Mouse (Mus musculus): ENCODE measurements around the gene Coasy.
"Not testable (repeated sequence)": the region's sequence is repeated elsewhere in the genome, so short reads cannot be mapped to it uniquely, and the experiment has no call there.

Gene Coasy

DNA sequence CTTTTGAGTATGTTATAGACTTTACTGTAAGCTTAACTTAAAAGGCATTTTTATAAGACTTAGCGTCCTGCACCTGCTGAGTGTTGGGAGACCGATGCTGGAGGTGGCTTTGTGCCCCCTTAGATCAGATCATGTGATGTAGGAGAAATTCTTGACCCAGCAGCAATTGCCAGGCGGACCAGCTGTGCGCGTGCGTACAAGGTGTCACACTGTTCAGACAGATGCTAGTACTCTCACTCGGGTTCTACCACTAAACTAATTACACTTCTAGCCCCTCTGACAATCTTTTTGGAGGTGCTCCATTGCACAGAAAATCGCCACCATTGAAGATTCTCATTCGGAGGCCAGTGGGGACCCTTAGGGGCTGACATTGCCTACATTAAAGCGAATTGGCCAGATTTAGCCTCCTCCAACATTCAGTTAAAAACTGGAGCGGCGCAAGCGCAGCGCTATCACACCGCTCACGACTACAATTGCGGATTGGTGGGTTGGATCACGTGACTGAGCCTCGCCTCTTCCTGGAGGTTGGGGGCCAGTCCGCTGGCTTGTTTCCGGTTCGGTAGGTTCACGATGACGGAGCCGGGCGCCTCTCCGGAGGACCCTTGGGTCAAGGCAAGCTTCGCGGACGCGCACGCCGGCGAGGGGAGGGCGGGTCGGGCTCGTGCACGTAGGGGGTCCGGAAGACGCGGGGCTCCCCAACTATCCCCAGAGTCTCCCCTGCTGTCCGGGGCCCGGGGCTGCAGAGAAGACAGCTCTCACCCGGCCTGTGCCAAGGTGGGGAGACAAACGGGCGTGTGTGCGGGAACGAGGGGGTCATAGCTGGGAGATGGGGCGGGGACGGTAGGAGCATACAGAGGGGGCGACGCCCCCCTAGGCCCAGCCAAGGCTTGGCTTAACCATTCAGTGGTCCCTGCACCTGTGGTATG is 4.7 kb downstream of the Coasy start, which contains the start of gene Mlx:
TSS of gene Mlx (plus strand) at position 522 of the 926 bp plus-strand sequence.
- in situ Hi-C loops (cut with MseI, MboI): no loop called here

DNA sequence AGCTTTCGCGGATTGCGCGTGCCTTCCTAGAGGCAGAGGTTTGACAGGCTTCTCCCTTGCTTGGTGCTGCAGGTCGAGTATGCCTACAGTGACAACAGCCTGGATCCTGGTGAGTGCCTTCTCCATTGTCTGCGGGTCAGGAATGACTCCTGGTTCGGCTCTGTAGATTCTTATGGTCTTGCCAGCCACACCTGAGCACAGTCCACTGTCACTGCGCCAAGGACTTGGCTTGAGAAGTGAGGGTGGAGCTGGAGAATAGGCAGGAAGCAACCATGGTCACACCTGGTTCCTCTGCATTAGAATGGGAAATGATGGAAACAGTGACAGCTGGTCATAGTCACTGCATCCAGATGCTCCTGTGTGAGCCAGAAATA is 5.3 kb downstream of the Coasy start:
- in situ Hi-C loops (cut with MseI, MboI): no loop called here

DNA sequence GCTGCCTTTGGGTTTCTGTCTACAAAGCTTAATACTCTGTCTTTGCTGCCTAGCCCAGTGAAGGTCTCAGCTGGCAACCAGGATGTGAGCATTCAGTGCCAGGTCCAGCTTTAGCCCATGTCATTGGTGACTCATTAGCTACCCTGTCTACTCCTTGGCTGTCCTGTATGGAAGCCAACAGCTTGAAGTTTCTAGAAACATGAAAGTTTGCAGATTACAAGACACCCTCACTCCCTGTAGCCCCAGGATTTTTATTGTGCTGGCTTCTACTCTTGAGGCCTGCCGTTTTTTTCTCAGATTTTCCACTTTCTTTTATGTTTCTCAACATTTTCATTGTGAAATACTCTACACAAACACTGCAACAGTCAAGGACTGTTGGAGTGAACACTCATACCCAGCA is 7.6 kb downstream of the Coasy start:
- in situ Hi-C loops (cut with MseI, MboI): no loop called here

DNA sequence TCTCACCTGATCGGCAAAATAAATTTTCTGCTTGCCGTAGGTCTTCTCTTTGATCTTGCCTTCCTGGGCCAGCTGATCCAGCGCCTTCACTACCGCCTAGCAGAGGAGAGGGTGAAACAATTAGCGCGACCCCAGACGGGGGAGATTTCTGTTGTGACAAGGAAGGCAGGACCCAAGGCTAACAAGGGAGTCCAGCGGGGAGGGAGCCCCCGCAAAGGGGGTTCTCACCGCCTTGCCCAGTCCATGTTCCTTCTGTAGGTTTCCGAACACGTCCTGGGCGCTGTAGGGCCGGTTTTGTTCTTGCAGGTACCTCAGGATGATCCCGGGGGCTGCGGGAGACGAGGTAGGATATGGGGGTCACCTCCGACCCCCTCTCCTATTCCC is 12.6 kb downstream of the Coasy start:
- in situ Hi-C loops (cut with MseI, MboI): no loop called here

DNA sequence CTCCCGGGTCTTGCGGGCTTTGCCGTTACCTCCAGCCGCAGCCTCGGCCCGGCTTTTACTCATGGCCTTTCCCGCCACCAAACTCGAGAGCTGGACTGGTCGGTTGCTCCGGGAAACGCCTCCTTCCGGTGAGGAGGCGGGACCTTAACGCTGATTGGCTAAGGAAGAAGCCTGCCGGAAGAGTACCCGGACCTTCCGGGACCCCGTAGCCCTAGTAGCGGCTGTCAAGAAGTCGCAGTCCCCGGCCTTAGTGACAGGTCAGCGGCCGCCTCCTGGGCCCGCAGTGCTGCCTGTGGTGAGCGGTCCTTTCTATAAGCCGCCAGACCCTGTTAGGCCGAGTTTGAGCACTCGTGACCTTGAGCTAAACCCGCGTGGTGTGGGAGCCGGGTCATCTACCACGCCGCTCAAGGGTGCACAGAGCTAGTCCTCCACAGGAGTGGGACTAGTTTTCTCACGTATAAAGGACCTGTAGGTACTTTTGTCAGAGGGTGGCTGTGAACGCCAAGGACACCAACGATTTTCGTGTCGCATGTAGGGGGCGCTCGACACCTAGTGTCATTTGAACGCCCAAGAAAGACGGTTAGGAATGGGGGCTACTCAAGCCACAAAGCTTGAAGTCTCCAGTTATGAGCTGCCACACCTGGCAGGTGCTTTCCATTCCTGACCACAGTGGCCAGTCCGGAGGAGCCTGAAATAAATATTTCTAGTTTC is 13.1 kb downstream of the Coasy start, which contains the start of gene Psmc3ip:
TSS of gene Psmc3ip (minus strand) at position 123 of the 711 bp plus-strand sequence.
- in situ Hi-C loops (cut with MseI, MboI): no loop called here

DNA sequence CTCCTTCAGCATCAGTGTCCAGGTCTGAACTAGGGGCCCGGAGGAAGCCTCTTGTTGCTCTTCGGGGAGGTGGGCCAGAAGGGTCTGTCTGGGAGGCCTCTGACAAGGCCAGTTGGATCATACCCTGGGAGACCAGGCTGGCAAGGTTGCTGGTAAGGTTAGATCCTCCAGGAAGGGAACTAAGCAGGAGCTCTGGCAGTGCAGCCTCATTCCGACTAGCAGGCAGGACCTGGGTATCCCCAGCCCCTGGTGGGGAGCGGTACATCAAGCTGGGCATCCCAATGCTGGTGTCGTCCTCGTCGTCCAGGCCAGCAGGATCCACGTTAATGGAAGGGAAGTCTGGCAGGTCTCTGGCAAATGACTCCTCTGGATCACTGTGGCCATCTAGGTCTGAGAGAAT is 15.9 kb downstream of the Coasy start:
- in situ Hi-C loops (cut with MseI, MboI): no loop called here

DNA sequence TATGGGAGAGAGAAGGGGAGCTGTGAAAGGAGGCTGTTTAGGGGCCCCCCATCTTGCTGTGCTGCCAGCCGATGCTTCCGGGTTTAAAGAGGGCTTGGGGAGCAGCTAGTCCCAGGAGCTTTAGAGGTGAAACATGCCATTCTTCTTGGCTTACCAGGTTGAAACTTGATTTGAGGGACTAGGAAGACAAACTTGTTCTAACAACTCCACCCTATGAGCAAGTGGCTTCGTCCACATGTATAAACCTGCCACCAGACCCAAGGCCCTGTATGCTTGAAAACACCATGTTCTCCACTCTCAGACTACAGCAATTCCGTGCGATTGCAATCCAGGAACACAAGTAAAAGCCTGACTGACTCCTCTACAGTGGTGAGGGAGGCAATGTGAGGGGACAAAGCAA is 20.6 kb downstream of the Coasy start:
- in situ Hi-C loops (cut with MseI, MboI): no loop called here

DNA sequence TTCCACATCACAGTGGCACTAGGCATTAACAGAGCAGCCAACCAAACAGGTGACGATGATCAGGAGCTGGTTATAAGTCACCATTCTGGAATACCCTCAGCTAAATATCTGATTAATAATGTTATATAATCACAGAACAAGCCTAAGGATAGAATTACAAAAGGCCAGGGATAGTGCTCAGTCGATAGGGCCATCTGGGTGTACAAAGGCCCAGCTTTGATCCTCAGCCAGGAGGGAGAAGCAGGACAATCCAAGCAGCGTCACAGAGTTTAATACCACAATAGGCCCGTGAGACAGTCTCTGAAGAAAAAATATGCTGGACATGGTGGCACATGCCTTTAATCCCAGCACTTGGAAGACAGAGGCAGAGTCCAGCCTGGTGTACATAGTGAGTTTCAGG is 27.0 kb downstream of the Coasy start:
- in situ Hi-C loops (cut with MseI, MboI): no loop called here

DNA sequence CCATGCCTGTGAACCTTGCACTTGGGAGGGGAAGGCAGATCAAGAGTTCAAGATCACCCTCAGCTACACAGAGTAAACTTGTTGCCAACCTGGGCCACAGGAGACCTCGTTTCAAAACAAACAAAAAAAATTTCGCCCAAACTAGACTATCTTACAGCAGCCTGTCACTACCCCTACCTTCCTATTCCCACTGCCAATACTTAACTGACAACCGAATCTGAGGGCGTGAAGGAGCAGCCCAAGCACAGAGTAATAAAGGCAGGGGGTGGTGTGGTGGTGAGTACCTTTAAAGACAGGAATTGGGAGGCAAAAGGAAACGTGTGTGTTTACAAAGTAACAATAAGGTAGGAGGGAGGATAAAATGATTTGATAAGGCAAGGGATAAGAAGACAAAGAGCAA is 28.3 kb downstream of the Coasy start:
- in situ Hi-C loops (cut with MseI, MboI): no loop called here

DNA sequence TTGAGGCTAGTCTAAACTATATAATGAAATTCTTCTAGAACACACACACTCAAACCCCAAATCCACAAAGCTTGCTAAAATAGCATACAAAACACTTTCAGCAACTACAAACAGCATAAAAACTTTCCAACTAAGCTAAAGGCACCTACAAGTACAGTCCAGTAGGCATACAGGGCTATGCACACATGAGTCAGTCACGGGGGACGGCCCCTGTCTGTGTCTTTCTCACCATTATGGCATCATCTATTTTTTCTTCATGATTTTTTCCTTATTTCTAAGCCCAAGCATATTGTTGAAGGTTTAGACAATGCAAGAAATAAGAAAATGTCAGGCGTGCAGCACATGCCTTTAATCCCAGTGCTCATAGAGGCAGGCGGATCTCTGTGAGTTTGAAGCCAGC is 28.8 kb downstream of the Coasy start:
- in situ Hi-C loops (cut with MseI, MboI): no loop called here

DNA sequence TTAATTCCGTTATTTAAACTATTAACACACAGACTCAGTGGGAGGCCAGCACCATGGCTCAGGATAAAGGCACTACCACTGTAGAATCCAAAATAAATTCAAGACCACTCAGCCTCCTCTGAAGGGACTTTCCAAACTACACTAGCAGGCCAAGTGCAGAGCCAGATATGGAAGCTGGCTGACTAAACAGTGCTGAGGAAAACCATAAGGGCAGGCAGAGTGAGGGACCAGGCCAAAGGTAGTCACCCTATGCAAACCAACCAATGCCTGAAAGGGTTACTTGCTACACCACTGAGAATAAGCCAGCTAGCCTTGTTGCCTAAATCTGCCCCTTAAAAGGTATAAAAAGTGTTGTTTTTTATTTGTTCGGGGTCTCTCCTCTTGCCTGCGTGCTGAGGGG is 29.8 kb downstream of the Coasy start:
- in situ Hi-C loops (cut with MseI, MboI): no loop called here

DNA sequence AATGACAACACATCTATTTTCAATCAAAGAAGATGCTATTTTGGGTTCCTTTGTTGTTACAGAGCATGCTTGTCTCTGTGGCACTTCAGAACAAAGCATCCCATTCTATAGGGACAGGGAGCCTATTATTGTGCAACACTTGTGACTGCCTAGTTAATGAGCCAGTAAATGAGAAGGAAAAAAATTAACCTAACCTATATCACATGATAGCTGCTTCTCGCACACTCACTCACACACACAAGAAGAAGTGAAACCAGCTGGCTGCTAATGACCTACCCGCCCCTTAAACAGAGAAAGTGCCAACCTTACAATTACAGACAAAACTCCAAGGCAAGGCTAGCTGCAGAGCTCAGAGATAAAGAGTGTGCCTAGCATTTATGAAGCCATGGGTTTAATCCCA is 33.2 kb downstream of the Coasy start:
- in situ Hi-C loops (cut with MseI, MboI): no loop called here

DNA sequence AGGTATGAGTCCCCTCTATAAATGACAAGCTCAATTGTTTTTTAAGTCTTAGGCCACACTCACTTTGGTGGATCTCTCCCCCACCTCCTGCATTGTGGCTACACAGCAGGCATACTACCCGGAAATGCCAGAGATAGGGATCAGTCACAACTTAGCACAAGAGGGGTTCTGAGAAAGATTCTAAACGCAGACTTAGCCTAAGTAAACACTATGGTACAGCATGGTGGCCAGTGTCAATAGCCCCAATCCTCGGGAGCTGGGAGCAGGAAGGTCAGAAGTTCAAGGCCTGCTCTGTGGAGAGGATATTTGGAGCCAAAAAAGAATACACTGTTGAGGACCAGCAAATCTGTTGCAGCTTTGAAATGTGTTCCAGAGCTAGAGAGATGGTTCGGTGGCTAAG is 35.7 kb downstream of the Coasy start:
- in situ Hi-C loops (cut with MseI, MboI): no loop called here

DNA sequence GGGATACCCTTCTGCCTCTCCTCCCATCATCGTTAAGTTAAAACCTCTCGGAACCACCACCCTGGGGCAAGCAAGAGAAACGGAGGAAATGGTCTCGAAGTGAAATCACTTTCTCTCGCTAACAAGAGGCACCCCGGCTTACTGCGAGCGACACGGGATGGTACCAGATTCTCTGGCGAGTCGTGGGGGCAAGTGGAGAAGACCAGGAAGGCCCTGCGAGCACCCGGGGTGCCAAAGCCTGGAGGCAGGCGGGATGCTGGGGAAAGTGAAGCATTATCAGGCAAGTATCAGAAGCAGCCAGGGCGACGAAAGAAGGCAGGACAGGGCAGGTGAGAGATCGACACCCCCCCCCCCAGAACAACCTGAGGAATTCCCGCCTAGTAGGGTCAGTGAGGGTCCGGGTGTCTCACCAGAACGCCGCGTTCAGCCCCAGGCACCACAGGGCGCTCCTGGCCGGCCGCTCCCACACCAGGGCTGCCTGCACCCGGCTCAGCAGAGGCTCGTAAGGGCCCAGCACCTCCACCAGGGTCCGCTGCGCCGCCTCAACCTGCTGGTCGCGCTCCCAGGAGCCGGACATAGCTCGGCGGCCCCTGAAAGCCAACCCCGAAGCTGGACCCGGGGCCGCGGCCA is 36.9 kb downstream of the Coasy start:
- in situ Hi-C loops (cut with MseI, MboI): no loop called here

DNA sequence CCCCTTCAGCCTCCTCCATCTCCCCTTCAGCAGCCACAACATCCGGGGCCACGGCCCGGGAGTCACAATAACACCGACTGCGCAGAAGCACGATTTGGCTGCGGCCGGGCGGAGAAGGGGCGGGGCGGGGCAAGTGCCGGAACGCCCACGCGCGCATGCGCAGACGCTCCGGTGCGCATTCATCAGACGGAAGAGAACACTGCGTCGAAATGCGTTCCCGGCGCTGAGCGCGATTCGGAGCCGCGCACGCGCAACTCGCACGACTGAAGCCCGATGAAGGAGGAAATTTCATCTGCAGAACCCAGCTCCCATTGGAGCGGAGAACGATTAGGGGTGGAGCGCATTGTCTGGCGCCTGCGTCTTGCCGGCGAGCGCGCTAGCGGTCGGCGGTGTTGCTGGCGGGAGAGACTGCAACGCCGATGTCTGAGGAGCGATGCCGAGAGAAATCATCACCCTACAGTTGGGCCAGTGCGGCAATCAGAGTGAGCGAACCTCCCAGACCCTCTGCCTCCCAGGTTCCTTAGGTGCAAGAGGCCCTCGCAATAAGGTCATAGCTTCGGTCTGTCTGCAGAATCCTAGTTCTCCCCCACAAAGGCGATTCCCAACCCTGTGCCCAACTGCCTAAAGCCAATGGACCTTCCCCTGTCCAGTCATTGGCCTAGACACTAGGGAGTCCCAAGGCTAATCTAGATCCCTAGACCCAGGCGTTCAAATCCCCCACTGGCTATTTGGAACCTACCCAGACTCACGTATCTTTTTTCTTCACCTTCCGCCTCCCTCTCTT is 37.6 kb downstream of the Coasy start, which contains the start of the genes Retreg3 and Tubg1:
TSS of gene Retreg3 (minus strand) at position 133 of the 784 bp plus-strand sequence.
TSS of gene Tubg1 (plus strand) at position 178 of the 784 bp plus-strand sequence.
- in situ Hi-C loops (cut with MseI, MboI): no loop called here

DNA sequence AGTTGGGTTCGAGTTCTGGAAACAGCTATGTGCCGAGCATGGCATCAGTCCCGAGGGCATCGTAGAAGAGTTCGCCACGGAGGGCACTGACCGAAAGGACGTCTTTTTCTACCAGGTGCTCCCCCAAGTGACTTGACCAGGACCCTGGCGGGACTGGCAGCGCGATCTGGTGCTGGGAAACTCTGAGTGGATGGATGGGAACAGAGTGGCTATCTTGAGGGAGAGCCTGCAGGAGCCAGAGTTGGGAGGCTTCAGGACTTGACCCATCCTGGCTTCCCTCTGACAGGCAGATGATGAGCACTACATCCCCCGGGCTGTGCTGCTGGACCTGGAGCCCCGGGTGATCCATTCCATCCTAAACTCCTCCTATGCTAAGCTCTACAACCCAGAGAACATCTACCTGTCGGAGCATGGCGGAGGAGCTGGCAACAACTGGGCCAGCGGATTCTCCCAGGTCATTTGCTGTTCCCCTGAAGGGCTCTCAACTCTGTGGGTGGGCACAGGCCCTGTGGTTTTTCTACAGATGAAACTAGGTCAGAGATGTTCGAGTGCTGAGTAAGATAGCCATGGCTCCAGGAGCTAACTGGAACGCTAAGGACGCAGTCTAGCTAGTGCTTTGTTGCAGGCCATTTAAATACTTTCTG is 38.3 kb downstream of the Coasy start:
- in situ Hi-C loops (cut with MseI, MboI): no loop called here

DNA sequence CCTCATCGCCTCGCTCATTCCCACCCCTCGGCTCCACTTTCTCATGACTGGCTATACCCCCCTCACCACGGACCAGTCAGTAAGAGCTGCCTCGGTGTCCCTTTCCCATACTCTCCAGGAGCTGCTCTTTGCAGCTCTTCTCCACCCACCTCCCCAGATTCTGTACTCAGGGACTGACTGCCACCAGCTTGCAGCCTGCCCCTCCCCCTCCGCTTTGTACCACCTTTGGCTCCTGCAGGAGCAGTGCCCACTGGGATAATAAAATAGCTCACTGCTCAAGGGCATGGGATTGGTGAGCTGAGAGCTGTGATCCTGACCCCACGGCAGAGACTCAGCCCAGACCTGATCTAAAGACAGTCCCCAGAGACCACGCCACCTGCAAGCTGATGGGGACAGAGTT is 42.1 kb downstream of the Coasy start:
- in situ Hi-C loops (cut with MseI, MboI): not testable (repeated sequence)

DNA sequence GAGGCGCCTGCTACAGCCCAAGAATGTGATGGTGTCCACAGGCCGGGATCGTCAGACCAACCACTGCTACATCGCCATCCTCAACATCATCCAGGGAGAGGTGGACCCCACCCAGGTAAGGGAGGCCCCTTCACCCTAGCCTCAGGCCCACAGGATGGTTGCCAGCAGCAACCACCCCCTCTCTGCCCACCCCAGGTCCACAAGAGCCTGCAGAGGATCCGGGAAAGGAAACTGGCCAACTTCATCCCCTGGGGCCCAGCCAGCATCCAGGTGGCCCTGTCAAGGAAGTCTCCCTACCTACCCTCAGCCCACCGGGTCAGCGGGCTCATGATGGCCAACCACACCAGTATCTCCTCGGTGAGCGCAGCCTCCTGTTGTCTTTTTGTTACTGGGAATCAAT is 42.6 kb downstream of the Coasy start:
- in situ Hi-C loops (cut with MseI, MboI): not testable (repeated sequence)

DNA sequence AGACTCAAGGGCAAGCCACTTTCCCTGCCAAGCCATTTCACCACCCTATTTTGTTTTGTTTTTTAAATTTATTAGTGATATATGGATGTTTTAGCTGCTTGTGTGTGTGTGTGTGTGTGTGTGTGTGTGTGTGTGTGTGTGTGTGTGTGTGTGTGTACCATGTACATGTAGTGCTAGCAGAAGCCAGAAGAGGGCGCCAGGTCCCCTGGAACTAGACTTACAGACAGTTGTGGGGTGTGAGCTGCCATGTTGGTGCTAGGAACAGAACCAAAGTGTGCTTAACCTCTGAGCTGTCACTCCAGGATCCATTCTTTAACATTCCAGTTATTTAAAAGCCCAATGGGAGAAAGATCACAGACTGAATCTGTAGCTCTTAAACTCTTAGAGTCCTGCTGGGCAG is 44.7 kb downstream of the Coasy start:
- in situ Hi-C loops (cut with MseI, MboI): no loop called here

DNA sequence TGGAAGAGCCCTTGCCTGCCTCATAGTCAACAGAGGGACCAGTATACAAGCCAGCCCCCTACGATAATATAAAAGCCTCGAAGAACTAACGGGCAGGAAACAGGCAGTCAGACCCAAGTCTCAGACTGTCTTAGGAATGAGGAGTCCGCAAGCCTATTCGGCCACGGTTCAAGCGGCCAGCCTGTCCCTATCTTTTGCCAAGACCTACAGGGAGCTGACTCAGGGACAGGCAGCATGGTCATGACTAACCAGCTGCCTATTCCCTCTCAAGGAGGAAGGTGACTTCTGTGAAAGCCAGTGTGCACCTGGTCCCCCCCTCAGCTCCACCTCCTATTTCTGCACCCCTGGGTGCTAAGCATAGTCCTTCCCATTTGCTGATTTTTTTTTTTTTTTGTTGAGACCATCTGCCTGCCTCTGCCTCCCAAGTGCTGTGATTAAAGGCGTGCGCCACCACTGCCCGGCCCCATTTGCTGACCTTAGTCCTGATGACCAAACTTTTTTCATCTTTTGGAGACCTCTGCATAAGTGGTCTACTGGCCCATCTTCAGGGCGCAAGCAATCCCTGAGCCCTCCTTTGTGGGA is 46.7 kb downstream of the Coasy start:
- in situ Hi-C loops (cut with MseI, MboI): no loop called here

Measured in mouse trophoblast stem cell (cell line).